Mouse (Mus musculus) hindbrain, embryonic 16.5 days (tissue): ENCODE data around the gene Gucd1. TPM values are rescaled to one million over a fixed set of nuclear protein-coding genes. Genes with fewer than 3 reads are reported as not detected.
A peak's percentile ranks its signal among the peaks of the same experiment; 100 is the strongest.
"Not testable (repeated sequence)": the region's sequence is repeated elsewhere in the genome, so short reads cannot be mapped to it uniquely, and the experiment has no call there.

Experiments used
- ATAC-seq: fragments of 200-750 bp; cut with Nextera tagmentation; 2 replicates; pipeline ENCODE4 v1.8.0; 2017; ENCODE audit warnings: moderate TSS enrichment, moderate library complexity
- H3K27ac ChIP-seq: fragments of 300-500 bp; sonication (generic); 2 replicates; pipeline ENCODE4 v1.5.1; 2014; ENCODE audit warnings: low read depth, mild to moderate bottlenecking, control low read depth, low read length, moderate library complexity
- H3K27me3 ChIP-seq: fragments of 300-500 bp; sonication (generic); replicated peaks from 2 replicates; pipeline ENCODE4 v1.6.1; 2014; ENCODE audit warnings: low read length; ENCODE audit not compliant: control insufficient read depth, insufficient read depth
- H3K36me3 ChIP-seq: fragments of 300-500 bp; sonication (generic); 2 replicates; pipeline ENCODE4 v1.6.1; 2014; ENCODE audit warnings: mild to moderate bottlenecking, low read length, moderate library complexity, mixed read lengths; ENCODE audit not compliant: control insufficient read depth, insufficient read depth
- H3K4me1 ChIP-seq: fragments of 300-500 bp; sonication (generic); 2 replicates; pipeline ENCODE4 v1.6.1; 2014; ENCODE audit warnings: low read depth, low read length; ENCODE audit not compliant: control insufficient read depth, insufficient read depth
- H3K4me2 ChIP-seq: fragments of 300-500 bp; sonication (generic); 2 replicates; pipeline ENCODE4 v1.6.1; 2014; ENCODE audit warnings: mild to moderate bottlenecking, low read length, control low read depth, moderate library complexity
- H3K4me3 ChIP-seq: fragments of 300-500 bp; sonication (generic); 2 replicates; pipeline ENCODE4 v1.5.1; 2014; ENCODE audit warnings: mild to moderate bottlenecking, low read length, control low read depth, moderate library complexity
- H3K9ac ChIP-seq: fragments of 300-500 bp; sonication (generic); 2 replicates; pipeline ENCODE4 v1.6.1; 2014; ENCODE audit warnings: low read depth, mild to moderate bottlenecking, control low read depth, low read length, moderate library complexity
- H3K9me3 ChIP-seq: fragments of 300-500 bp; sonication (generic); 2 replicates; pipeline ENCODE4 v1.6.1; 2014; ENCODE audit warnings: mild to moderate bottlenecking, low read length, moderate library complexity; ENCODE audit not compliant: control insufficient read depth
- whole genome bisulfite sequencing: fragments of 180-500 bp; shearing (Covaris S2); extraction: QIAGEN DNeasy Blood & Tissue Kit; methylation state at CpG from one replicate; pipeline ENCODE4 v1.1.7; 2014; 5-methylcytosine and 5-hydroxymethylcytosine counted together
- polyA plus RNA-seq: library from polyadenylated mRNA; unstranded; fragments of >200 nt; fragmentation: Nextera tagmentation; extraction: Ambion mirVana; gene quantifications from 2 replicates; pipeline ENCODE4 v1.2.1, GENCODE M21; 2015

The Gucd1 gene
- polyA plus RNA-seq, 1 experiment from 2014 or later: 15.4 TPM

DNA sequence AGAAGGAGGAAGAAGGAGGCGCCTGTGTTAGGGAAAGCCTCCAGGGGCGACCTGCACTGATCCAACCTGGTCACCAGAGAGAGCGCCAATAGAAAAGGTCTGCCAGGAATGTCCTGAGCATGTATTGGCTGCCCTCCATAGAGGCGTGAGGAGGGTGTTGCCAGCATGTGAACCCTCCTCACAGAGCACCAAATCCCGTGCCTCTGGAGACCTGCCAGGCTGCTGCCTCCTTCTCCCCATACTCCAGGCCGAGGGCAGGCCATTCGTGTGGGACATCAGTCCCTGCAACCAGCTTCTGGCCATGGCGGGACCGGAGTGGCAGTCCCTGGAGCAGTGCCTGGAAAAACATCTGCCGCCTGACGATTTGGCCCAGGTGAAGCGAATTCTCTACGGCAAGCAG lies 111.0 kb downstream of the Gucd1 start:
- Histone ChIP-seq H3K27me3 (no peaks in the 10 kb centered on the region), H3K9me3 (no peaks in the 10 kb centered on the region), H3K27ac (no peak overlapping the region), H3K4me3 (no peak overlapping the region), H3K9ac (no peak overlapping the region), H3K36me3 (no peaks in the 10 kb centered on the region), H3K4me2 (no peak overlapping the region), H3K4me1 (no peaks in the 10 kb centered on the region)
- 41% methylated on average over 13 of the region's 13 CpGs for WGBS
- ATAC-seq: no peak

DNA sequence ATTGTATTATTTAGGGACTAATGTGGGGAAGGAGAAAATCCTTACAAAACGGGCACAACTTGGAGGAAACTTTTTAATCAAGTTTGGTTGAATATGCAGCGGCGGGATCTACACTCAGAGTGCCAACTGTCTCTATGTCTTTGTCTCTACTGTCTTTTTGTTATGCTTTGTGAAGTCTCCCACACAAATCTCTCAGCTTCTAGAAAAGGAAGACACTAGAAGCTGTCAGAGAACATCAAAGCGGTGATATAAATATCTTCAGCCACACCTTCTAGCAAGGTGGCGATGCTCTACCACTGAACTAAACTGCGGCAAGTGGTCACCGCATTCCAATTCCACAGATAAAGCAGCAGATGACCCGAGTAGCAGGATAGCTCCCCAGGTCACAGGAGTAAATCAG lies 111.9 kb downstream of the Gucd1 start:
- ATAC-seq: no peak
- Histone ChIP-seq H3K27ac (no peak overlapping the region), H3K9me3 (no peaks in the 10 kb centered on the region), H3K9ac (no peak overlapping the region), H3K4me2 (no peak overlapping the region), H3K4me3 (no peak overlapping the region), H3K36me3 (no peaks in the 10 kb centered on the region), H3K27me3 (no peaks in the 10 kb centered on the region), H3K4me1 (no peaks in the 10 kb centered on the region)
- WGBS: 92% methylated on average over 8 of the region's 8 CpGs

DNA sequence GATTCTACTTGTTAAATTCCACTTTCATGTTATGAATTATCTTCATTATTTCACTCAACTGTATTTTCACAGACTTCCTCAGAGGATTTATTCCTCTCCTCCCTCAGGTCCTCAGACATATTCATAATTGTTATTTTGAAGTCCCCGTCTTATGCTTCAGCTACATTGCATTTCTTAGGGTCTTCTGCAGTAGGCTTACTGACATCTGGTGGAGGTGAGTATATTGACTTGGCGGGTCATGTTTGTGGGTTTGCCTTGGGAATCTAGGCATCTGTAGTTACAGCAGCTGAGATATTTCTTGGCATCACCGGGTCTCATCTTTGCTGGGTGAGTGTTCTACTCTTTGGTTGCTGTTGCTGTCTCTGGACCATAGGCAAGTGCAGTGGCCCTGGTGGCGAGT lies 116.8 kb downstream of the Gucd1 start, which contains the start of gene Upb1:
Gene Upb1, plus strand, starts transcription at position 158 of the 400 bp plus-strand sequence.
- ATAC-seq: no peak
- no peak within 1 kb of the TSS for H3K9ac ChIP-seq
- no peak within 1 kb of the TSS for H3K4me2 ChIP-seq
- no peak within 1 kb of the TSS for H3K4me3 ChIP-seq
- H3K9me3 ChIP-seq: no peaks in the 10 kb centered on the region
- no peaks in the 10 kb centered on the region for H3K36me3 ChIP-seq
- 82% methylated on average over 4 of the region's 4 CpGs for WGBS
- no peak within 1 kb of the TSS for H3K27ac ChIP-seq
- peaks cover 4% of the 10 kb centered on the region; the same call in 1 of the 2 replicates for H3K4me1 ChIP-seq
- H3K27me3 ChIP-seq: no peaks in the 10 kb centered on the region

DNA sequence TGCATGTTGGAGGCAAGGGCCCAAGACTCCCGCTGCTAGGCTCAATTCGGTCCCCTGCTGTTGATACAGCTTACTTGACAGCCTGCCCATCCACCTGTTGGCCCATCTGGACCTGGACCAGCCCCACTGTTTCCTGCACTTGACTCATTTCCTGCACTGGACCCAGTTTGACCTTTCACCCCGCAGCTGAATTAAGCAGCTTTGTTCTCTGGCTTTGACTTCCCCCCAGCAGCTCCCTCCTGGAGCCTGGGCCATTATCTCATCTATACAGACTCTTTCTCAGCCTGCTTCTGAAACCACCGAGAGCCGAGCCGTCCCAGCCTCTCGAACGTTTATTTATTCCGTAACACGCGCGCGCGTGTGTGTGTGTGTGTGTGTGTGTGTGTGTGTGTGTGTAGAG lies 120.8 kb downstream of the Gucd1 start:
- Histone ChIP-seq H3K27me3 (no peaks in the 10 kb centered on the region), H3K4me1 (peaks cover 4% of the 10 kb centered on the region; the same call in 1 of the 2 replicates), H3K27ac (no peak overlapping the region), H3K9ac (no peak overlapping the region), H3K4me3 (no peak overlapping the region), H3K9me3 (no peaks in the 10 kb centered on the region), H3K4me2 (no peak overlapping the region), H3K36me3 (no peaks in the 10 kb centered on the region)
- WGBS: 43% methylated on average over 14 of the region's 14 CpGs
- no peak for ATAC-seq

DNA sequence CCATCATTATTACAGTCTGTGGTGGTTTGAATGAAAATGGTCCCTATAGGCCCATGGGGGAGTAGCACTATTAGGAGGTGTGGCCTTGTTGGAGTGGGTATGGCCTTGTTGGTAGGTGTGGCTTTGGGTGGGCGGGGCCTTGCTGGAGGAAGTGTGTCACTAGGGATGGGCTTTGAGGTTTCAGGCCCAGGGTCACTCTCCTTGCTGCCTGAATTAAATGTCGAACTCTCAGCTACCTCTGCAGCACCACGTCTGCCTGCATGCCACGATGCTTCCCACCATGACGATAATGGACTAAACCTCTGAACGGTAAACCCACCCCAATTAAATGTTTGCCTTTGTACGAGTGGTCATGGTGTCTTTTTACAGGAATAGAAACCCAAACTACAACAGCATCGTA lies 123.0 kb downstream of the Gucd1 start:
- no peaks in the 10 kb centered on the region for H3K36me3 ChIP-seq
- no peaks in the 10 kb centered on the region for H3K27me3 ChIP-seq
- no peak overlapping the region for H3K4me3 ChIP-seq
- H3K4me2 ChIP-seq: no peak overlapping the region
- peaks cover 4% of the 10 kb centered on the region; the same call in 1 of the 2 replicates for H3K4me1 ChIP-seq
- H3K9me3 ChIP-seq: no peaks in the 10 kb centered on the region
- no peak overlapping the region for H3K27ac ChIP-seq
- ATAC-seq: no peak
- 92% methylated on average over 8 of the region's 8 CpGs for WGBS
- H3K9ac ChIP-seq: no peak overlapping the region

DNA sequence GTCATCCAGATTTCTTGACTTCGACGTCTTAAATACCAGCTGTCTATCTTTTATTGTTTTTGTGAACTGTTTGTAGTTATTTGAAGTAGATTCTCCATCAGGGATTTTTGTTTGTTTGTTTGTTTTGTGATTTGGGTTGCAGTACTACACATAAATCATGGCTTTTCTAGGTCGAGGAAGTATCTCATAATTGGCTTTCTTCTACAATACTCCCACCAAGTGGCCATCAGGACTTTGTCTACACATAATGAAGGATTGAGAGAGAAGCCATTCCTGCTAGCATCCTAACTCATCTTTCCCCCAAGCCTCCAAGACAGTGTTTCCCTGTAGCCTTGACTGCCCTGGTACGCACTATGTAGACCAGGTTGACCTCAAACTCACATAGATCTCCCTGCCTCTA lies 126.9 kb downstream of the Gucd1 start:
- H3K9ac ChIP-seq: no peak overlapping the region
- ATAC-seq: no peak
- H3K27me3 ChIP-seq: no peaks in the 10 kb centered on the region
- no peaks in the 10 kb centered on the region for H3K36me3 ChIP-seq
- H3K4me1 ChIP-seq: no peaks in the 10 kb centered on the region
- H3K27ac ChIP-seq: no peak overlapping the region
- 89% methylated on average over 4 of the region's 4 CpGs for WGBS
- H3K4me3 ChIP-seq: no peak overlapping the region
- no peak overlapping the region for H3K4me2 ChIP-seq
- H3K9me3 ChIP-seq: 0 out of 2 replicates have a peak, but pooled peaks cover 2% of the 10 kb centered on the region

DNA sequence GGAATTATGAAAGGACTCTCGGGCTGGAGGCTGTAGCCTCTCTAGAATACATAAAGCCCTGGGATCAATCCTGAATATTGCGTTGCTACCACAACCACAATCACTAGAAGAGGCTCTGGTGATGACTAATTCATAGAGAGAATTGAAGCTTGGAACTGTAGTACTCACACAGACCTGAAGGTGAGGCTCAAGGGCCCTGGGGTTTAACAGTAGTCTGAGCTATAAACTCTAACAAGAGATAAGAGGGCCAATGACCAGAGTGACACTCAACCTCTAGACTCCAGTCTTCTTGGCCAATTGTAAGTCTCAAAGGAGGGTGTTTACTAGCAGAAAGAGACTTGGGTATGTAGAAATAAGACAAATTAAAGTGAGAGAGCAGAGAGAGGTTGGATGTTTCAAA lies 127.6 kb downstream of the Gucd1 start:
- Histone ChIP-seq H3K27ac (no peak overlapping the region), H3K4me1 (no peaks in the 10 kb centered on the region), H3K27me3 (no peaks in the 10 kb centered on the region), H3K4me2 (no peak overlapping the region), H3K9me3 (0 out of 2 replicates have a peak, but pooled peaks cover 2% of the 10 kb centered on the region), H3K4me3 (no peak overlapping the region), H3K9ac (no peak overlapping the region), H3K36me3 (no peaks in the 10 kb centered on the region)
- WGBS: 78% methylated on average over 2 of the region's 2 CpGs
- no peak for ATAC-seq

DNA sequence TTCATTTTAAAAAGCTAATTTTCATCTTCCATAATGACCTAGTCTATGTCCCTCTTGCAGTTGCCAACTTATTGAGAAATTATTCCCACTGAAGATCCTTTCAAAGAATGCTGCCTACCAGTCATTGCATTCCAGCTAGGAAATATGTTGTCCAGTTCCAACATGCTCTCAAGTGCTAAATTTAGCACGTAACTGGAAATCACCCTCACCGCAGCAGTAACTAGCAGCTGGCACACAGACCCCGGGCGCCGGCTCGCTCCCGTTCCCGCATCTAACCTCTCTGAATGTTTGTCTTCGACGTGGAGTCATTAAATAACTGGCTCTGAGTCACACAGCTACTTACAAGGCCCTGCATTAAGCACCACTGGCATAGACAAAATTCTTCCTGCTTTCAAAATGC lies 139.1 kb downstream of the Gucd1 start:
- Histone ChIP-seq H3K9ac (no peak overlapping the region), H3K4me1 (no peaks in the 10 kb centered on the region), H3K4me3 (no peak overlapping the region), H3K9me3 (no peaks in the 10 kb centered on the region), H3K36me3 (no peaks in the 10 kb centered on the region), H3K27me3 (no peaks in the 10 kb centered on the region; the same call in 1 of the 2 replicates), H3K27ac (no peak overlapping the region), H3K4me2 (no peak overlapping the region)
- ATAC-seq: no peak
- 75% methylated on average over 10 of the region's 10 CpGs for WGBS

DNA sequence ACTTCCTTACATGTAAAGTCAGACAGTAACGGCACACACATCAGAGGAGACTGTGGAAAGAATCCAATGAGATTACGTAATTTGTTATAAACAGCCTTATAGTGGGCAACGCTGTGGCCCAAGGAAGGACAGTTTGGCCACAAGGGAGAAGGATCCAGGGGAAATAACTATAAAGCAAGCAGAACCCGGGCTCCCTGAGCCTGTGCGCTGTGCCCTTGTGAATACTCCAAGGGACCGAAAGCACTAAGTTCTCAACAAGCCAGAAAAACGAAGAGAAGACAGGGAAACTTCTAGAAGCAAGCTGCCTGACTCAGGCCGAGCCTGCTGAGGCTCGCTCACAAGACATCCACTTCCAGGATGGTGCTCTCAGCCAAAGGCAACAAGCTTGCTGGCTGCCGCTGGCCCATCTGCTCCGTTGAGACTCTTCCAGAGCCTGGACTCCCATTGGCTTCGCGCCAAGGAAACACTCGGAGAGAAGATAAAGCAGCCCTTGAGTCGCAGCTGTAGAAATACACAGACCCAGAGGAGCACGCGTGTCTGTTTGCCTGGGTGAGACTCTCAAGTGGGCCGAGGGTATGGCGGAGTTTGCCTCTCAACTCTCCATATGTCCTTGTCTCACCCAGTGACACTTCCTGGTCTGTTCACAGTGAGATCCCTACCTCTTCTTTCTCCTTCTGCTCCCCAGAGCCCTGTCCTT lies 144.0 kb downstream of the Gucd1 start:
- peak; percentile 81 for ATAC-seq
- not testable (repeated sequence) for H3K36me3 ChIP-seq, H3K27me3 ChIP-seq

More for the DNA sequence above, 144.0 kb downstream of the Gucd1 start:
- H3K4me3 ChIP-seq, H3K4me2 ChIP-seq, H3K9me3 ChIP-seq, H3K4me1 ChIP-seq, H3K9ac ChIP-seq, H3K27ac ChIP-seq: not testable (repeated sequence)
- WGBS: 75% methylated on average over 11 of the region's 19 CpGs
